Mouse (Mus musculus): ENCODE results near the gene Trim9.

GRCm38 (mm10) chr12:70302022-70302720, 45.2 kb downstream of the Trim9 start:
- TF ChIP-seq EP300 (IDR thresholded peaks at IDR 0.05) (no peak), CTCF (IDR thresholded peaks at IDR 0.05) (no peak)

Data from lung, postnatal 0 days (tissue).